Mouse (Mus musculus): ENCODE results near the gene Oas1c.
"Not testable (repeated sequence)": the region's sequence is repeated elsewhere in the genome, so short reads cannot be mapped to it uniquely, and the experiment has no call there.

DNA sequence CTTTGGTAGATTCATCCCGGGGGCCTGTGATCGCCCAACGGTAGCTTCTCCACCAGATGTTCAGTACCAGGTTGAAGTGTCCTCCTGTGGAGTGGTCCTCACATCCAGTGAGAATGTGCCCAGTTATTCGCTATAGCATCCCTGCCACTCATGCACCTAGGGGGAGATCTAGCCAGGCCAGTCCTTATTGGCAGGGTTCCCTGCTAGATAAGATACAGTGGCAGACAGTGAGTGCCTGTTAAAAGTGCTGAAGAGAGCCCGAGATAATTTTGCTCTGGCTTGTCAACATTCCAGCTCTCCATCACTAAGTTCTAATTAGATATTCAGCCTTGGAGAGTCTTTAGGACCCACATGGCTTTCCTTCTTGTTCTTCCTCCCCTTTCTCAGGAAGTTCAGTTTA, 14.2 kb downstream of the Oas1c start:
- not testable (repeated sequence) for TF ChIP-seq GATA1, TAL1 (IDR thresholded peaks at IDR 0.05; ENCODE audit: low read length)
